Mouse (Mus musculus): Measurements from ENCODE around the gene Apaf1.

Apaf1 gene

DNA sequence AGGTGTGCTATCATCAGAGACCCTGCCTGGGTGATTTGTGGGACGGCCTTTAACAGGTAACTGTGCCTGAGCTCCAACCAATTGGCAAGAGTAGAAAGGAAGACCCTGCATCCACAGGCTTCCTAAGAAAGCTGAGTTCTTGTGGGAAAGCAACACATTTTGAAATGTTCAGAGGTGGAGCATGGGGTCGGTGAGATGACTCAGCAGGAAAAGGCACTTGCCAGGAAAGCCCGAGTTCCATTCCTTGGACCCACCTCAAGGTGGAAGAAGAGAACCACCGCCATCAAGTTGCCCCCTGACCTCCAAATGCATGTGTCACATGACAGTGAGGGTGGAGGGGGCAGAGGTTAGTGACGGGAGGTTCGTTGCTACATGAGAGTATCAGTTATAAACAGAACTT, 108.1 kb downstream of the Apaf1 start:
- DNase-seq (ENCODE audit: low spot score in 2 of 2): no peak

DNA sequence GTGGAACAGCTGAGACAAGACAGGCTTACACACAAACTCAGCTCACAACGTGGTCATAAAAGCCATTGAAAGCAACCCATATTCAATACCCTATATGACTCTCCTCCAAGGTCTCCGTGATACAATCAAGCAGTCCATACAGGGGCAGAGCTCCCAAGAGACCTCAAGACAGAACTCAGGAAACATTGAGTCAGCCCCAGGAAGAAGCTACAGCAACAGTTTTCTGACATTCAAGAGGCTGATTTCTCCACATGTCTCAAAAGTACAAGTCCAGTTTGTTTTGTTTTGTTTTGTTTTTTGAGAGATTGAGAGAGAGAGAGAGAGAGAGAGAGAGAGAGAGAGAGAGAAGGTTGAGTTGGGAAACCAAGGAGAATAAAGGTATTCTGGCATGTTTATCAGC, 108.5 kb downstream of the Apaf1 start:
- DNase-seq (ENCODE audit: low spot score in 2 of 2): no peak

DNA sequence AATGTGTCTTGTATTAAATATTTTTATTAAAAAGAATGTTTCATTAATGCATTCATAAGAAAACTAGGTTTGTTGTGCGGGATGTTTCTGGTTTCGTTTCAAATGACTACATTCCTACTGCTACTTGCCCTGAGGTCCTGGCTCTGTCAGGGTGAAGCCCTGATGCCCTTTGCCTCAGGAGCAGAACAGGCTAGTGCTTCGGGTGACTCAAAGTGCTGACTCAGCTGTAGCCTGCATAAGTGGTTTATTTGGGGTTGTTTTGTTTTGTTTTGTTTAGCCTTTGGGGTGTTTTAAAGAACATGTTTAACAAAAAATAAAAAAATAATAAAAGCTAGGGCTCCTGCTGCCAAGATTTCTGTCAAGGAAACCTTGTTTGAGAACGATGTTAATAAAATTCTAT, 112.0 kb downstream of the Apaf1 start:
- DNase-seq (ENCODE audit: low spot score in 2 of 2): no peak

DNA sequence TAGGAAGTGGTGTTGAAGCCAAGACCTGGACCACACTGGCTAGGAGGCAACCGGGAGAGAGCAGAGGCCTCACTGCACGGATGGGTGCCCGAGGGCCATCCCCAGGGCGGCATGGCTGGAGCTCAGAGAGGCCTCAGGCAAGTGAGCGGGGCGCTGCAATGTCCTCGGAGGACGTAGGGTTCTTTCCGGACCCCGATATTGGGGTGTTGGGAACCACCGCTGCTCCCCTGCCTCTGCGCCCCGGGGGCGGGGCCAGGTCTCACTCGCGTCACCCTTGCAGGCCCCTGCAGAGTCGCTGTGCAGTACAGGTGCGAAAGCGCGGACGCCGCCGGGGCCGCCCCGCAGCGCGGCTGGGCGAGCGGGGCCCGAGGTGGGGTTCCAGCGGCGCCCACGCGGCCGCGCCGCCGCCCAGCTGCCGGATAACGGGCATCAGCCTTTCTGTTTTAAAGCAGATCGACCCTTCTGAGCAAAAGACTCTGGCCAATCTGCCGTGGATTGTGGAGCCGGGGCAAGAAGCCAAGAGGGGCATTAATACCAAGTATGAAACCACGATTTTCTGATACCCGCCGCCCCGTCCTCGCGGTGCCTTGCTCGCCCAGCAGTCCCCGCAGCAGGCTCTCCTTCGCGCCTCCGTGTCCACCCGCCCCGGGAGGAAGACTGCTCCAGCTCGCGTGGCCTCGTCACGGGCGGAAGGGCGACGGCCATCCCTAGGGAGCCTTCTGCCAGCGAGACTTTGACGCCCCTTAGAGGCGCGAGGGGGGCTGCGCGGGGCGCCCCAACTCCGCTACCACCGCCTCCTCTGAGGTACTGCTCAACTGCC, 113.0 kb downstream of the Apaf1 start:
- peak in 1 of 2 experiments; percentile 52 for DNase-seq (ENCODE audit: low spot score in 2 of 2)

DNA sequence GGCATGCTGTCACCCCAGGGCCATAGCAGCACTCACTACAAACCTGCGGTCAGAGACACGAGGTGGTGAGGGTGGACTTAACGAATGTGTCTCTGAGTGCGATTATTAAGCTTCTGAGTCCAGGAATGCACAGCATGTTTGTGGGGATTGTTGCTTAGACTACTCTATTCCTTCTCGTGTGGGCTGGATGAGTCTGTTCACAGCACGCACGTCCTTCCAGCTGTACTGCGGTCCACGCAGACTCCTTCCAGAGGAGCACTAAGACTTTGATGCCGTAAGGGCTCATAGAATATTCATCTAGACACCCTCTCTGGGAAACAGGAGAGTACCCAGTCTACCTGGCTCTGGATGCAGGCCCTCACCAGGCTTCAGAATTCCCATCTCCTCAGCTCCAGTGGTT, 114.3 kb downstream of the Apaf1 start:
- DNase-seq (ENCODE audit: low spot score in 2 of 2): no peak

DNA sequence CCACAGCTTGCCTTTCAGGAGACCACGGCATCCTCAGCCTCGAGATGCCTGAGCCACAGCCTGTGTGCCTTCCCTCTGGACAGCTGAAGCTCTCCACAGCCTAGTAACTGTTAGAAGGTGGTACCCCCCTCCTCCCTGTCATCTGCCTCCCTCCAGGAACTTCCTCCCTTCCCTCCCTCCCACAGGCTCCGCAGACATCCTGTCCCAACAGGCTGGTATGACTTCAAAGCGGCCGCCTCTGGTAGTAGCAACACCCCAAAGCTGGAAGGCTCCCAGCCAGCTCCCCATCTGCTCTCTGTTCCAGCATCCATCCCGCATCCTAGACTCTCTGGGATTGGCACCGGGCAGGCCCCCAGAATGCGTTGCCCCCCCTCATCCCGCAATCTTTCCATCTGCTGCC, 115.7 kb downstream of the Apaf1 start:
- DNase-seq (ENCODE audit: low spot score in 2 of 2): peak in 1 of 2 experiments; percentile 33

DNA sequence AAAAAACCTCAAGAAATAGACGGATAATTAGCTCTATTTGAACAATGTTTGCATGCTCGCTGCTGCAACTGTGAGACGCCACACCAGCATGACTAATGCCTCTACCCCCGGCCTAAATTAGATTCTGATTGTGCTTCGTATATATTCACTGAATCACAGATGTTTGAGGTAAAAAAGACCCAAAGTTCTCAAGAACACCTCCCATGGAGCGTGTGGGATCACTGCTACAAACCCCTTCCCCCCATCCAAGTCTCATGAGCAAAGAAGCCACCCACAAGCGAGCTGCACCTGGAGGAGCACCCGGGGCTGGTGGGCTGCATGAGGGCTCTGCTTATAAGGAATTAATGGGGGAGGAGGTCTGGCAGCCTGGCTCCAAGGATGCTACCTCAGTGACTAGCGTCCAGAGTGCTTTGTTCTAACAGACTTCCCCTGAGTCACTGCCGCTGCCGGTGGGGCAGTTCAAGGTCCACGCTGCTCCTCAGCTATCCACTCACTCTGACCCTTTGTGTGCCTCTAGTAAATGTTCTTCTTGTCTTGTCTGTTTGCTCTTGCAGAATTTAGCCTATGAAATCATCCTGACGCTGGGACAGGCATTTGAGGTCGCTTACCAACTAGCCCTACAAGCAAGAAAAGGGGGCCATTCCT, 116.8 kb downstream of the Apaf1 start:
- DNase-seq (ENCODE audit: low spot score in 2 of 2): no peak

DNA sequence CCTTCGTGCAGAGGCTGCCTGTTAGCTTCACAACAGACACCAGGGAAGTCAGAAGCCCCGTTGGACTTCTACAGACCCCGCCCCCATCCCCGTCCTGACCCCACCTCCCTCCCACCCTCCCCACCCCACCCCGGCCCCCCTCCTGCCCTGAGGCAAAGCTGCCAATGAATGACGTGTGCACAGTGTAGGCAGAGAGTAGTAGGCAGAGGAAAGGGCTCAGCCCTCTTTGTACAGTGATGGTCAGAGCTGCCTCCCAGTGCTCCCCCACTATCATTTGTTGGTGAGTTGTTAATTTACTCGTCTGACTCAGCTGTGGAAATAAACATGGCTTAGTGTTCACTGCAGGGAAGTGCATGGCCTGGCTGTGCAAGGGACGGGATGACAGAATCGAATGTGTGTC, 118.1 kb downstream of the Apaf1 start:
- DNase-seq (ENCODE audit: low spot score in 2 of 2): no peak

DNA sequence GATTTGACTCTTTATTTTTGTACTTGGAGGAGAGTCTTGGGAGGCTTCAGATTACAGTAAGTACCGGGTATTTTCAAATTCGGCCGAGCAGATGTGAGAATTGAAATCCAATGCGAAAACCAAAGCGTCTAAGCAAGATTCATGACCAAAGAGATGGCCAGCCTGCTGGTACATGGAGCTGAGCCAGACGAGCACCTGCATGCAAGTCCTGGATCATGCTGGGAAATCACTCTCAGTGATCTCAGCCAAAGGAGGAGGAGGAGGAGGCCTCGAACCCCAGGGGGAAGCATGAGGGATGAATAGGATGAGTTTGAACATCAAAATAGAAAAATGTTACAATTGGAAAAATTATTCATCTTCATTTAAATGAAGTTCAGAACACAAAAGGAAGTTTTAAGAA, 122.2 kb downstream of the Apaf1 start:
- no peak for DNase-seq (ENCODE audit: low spot score in 2 of 2)

DNA sequence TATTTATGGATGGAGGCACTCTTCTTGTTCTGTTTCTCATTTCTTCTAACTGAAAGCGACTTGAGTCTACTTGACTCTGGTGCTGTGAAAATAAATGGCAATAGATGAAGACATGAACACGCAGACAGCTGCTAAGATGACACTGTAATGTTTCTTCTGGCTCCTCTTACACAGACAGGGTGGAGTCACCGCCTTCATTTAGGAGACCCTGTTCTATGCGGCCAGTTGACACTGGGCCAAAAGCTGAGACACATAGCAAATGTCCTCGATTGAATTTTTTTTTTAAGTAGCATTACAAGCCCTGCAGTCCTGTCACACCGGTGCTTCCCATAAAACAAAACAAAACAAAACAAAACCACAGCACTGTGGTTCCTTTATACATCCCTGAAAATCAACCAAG, 128.7 kb downstream of the Apaf1 start:
- DNase-seq (ENCODE audit: low spot score in 2 of 2): no peak

DNA sequence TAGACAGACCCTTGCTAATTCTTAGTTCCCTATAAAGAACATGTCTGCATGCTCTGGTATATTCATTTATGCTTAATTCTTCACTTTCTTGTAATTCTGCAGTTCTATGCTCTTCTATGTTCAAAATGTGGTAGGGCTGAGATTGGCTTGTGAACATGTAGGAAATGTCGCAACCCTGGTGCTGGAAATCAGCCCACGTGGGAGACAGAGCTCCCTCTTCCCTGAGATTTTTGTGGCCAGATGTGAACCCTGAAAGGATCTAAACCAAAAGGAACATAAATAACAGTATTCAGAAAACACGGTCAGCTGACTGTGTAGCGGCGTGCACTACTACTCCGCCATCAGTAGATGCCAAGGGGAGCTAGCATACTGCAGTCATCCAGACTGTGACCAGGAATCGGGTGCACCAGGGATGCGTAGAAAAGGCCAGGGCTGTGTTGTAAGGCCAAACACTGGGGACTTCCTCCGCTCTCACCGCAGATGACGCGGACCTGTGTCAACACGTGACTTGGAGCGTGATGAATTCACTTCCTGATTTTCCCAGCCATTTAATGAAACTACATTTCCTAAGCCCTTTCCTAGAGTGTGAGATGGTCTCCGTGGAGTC, 129.4 kb downstream of the Apaf1 start:
- DNase-seq (ENCODE audit: low spot score in 2 of 2): no peak

DNA sequence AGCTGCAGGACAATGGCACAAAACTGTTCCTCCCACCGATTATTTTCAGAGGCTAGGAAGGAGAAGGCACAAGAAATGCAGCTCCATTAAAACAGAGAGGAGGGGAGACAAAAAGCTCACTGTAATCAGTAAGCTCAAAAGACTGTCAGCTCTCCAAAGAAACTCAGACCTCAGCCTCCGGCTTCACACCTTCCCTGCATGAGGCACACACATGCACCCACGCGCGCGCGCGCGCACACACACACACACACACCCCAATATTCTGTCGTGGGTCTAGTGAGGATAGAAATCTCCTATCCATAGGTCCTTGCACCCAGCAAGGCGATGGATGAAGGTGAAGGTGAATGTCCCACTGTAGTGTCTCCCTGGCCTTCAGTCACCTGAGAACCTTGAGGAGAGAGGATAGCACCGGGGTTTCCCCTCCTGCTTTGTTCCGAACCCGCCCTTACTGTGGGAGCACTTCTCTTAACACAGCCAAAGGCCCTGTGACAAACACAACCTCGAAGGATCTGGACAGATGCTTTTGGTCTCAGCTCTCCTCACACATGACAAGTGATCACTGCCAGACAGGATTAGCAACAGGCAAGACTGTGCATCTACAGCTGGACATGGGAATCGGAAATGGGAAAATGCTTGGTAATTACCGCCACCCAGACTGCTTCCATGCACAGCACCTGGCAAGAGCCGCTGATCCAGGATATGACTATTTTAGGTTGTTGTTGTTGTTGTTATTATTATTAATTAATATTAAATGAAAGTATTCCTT, 134.8 kb downstream of the Apaf1 start:
- no peak for DNase-seq (ENCODE audit: low spot score in 2 of 2)

DNA sequence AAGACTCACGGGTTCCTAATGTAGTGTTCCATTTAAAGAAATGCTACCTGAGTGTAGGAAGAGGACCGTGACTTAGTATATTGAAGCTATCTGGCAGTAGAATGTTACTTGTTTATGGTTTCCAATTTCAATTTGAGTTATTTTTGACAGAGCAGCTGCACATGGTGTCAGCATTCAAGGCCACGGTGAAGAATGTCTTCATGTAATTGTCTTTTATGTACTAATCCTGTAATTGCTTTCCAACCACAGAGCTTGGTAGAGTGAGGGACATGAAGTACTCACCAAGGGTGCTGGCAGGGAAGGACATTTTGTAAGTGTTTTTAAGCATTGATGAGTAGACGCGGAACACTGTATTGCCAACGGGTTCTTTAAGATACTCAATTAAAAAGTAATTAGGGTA, 135.5 kb downstream of the Apaf1 start:
- no peak for DNase-seq (ENCODE audit: low spot score in 2 of 2)

DNA sequence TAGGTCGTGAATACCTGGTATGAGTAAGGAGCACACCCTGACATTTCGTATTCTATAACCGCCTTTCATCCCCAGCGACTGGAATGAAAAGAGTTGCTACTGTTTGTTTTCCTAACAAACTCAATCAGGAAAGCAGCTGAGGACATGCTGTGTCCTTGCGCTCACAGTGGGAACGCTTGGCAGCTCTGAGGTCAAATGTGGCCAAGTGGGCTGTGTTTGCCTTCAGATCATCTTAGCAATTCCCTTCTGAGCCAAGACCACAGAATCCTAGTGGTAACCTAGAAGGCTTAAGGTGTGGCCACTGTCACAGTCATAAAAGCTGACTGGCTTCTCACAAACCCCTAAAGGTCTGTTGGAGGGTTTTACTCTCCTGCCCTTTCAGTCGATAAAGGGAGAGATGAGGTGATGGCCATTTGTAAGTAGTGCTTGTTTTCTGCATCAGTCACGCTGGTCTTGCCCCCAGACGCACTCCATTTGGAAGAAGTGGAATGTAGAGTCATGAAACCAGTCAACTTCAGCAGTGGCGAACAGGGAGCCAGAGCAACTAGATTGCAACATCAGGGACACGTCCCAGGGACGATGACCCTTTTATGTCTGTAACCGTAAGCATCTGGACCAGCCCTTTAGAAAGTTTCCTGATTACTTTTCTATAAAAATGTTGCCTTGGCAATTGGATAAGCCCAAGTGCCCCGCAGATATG, 140.4 kb downstream of the Apaf1 start:
- DNase-seq (ENCODE audit: low spot score in 2 of 2): no peak

DNA sequence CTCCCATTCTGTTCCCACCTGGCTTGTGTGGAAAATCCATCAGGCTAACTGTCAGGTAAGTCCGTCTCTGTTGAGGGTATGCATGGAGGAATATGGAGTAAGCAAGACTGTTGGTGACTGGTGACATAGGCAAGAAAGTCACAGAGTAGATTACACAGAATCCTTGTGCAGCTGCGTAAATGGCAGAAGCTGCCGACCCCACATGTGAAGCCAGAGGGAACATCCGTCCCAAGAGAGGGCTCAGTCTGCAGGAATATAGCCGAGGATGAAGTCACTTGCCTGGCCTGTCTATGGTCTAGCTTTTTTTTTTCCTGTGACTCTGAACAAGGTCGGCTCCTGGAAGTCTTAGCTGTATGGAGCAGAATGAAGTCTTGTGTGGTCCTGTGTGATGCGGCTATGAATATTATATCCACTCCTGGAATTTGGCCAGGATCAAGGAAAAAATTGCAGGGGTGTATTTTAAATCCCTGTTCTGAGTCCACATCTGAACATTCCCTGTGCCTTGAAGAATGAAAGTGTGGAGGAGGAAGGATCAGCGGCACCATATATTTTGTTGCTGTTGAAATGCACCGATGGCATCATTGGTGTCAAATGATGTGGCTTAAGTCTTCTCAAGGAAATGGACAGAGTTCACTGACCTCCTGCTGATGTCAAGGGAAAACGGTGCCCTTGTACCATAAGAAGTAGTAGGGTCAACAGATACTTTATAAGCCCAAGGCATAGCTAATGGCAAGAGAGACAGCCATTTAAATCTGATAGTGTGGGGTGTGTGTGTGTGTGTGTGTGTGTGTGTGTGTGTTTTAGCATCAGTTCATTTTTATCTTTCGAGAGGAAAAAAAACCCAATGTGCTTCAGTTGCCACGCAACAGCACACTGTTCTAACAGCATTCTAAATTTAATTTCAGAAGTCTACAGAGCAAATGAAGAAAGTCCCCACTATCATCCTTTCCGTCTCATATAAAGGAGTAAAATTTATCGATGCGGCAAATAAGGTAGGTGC, 141.7 kb downstream of the Apaf1 start:
- DNase-seq (ENCODE audit: low spot score in 2 of 2): no peak

Data from cerebellum, postnatal 4 days (tissue).